Mouse (Mus musculus): ENCODE measurements around the gene Htra3.

The Htra3 gene

DNA sequence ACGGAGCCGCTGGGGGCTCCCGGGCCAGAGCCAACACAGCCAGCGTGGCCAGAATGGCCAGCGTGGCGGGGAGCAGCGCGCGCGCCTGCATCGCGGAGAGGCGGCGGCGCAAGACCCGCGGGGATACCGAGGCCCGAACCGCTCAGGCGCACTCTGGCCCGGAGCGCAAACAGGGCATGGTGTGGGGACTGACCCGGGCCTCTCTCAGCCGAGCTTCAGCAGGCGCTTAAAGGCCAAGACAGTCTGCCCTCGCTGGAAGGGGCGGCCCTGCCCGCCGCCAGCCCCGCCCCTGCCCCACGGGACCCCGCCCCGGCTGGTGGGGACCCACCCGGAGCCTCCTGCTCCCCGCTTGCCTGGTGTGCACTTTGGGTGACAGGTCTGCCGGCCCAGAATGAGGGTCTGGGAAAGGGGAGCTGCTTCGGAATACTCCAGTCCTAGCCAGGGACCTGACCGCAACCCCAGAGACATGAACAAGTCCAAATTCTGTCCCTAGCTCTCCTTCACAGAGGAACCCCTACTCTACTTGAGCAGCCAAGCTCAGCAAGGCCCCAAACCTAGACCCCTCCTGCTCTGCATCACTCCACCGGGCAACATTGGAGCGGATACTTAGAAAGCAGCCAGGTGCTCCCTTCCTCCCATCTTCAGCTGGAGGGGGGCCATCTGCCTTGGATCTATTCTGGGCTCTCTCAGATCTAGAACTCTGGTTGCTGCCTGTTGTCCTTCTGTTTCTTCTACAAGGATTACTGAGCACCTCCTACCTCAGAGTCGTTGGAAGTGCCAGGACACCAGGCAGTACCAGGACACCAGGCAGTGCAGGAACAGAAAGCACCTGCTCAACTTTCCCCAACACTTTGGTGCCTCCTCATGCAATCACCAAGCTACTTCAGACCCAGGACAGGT, at the start of gene Htra3:
Gene Htra3, minus strand, starts transcription at position 527 of the 900 bp plus-strand sequence.
- in situ Hi-C loops (cut with MboI, MseI): no loop called here

DNA sequence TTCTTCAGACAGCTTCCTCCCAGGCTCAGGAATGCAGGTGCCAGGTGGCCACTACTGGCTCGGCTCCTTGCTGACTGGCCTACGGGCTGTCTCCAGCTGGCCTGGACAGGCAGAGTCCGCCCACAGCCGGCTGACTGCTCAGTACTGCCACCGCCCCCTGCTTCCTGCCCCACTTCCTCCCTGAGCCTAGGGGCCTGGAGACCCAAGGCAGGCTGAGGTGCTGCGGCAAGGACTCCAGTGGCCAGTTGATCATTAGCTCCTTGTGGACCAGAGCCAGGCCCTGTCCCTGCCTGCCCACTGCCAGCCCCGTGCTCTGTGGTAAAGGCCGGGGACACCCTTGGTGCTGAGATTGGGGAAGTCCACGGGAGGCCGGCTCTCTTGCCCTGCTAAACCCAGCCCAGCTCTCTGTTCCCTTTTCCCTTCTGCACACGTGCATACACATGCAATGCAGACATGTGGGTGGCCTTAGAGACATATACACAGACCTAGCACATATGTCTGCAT, 49.4 kb upstream of the Htra3 start:
- in situ Hi-C loops (cut with MboI, MseI): no loop called here

DNA sequence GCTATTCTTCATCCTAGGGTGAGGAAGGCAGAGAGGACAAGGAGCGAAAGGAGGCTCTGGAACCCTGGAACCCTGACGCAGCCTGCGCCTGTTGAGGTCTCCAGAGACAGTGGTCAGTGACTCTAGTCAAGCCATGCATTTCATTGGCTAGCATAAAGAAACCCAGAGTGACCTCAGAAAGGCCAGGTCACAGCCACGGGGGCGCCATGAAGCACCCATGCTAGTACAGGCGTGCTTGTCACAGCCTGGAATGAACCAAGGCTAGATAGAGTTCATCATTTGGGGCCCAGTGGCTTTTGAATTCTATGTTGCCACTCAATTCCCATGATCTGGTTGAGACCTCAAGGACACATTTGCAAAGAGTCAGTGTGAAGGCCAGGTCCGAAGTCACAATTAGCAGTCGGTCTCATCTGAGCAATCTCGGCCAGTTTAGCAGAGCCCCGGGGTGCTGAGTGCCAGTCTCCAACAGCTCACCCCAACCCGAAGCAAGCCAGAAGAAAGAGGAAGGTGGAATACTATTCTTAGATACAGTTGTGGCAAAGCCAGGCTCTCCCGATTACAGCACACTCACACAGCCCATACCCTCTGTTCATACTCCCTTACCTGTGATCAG, 48.9 kb upstream of the Htra3 start:
- in situ Hi-C loops (cut with MboI, MseI): no loop called here

DNA sequence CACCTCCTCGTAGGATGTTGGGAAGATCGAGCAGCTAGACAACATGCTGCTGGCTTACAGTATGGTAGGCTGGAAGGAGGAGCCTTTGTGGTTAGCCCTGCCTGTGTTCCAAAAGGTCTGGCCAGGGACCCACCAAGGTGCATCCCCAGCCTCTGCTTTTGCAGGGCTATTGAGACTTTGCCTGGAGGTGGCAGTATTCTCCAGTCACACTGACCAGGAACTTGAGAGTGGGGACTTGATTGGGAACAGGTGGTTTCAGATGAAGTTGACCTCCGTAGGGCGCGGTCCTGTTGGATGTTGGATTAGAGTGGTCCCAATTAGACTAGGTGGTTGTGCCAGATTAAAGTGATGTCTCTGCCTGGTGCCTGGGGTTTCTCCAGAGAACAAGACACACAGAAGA, 47.9 kb upstream of the Htra3 start:
- in situ Hi-C loops (cut with MboI, MseI): no loop called here

DNA sequence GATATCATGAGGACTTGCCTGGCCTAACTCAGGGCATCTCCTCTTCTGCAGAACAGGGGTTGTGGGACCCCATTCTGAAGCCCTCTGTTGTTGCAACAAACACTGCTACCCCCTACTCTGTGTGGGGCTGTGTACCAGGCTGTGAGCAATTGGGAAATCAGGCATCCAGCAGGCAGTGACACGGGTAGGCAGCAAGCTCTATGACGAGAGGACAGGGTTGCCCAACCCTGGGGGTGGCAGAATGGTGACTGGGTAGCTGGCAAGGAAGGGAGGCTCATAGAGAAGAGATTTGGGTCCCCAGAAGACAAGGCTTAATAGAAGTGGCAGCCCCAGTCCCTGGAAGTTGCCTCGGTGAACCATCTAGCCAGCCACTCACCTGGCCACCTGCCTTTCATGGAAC, 46.3 kb upstream of the Htra3 start:
- in situ Hi-C loops (cut with MboI, MseI): no loop called here

DNA sequence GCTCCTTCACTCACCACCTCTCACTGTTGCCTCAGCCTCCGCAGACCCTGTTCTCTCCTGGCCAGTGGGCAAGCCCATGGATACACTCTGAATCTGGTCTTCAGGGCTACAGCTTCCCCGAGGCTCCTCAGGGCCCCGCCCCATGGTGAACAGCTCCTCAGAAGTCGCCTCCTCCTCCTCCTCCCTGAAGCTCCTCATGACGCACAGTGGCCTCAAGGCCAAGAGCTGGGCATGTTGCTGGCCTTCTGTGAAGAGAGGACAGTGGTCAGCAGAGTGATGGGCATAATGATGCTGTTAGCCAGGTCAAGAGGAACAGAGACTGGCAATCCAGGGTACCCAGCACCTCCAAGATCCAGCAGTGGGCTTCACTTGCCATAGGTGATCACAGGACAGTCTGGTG, 44.3 kb upstream of the Htra3 start:
- in situ Hi-C loops (cut with MboI, MseI): no loop called here

DNA sequence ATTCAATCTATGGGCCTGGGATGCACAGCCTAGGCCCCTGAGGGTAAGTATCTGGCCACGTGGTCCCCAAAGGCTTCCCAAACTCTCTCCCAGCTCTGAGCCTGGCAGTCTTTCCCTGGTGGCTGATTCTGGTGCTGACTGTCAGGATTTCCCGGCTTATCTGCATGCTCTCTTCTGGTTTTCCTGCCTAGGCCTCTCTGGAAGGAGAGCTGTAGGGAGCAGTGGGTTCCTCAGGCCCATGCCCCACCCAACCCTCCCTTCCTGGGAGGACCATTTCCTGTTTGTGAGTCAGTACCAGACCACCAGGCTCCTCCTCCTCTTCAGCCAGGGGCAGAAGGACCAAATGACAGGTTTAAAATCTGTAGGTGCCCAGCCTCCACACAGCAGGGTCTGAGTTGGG, 43.1 kb upstream of the Htra3 start:
- in situ Hi-C loops (cut with MboI, MseI): no loop called here

DNA sequence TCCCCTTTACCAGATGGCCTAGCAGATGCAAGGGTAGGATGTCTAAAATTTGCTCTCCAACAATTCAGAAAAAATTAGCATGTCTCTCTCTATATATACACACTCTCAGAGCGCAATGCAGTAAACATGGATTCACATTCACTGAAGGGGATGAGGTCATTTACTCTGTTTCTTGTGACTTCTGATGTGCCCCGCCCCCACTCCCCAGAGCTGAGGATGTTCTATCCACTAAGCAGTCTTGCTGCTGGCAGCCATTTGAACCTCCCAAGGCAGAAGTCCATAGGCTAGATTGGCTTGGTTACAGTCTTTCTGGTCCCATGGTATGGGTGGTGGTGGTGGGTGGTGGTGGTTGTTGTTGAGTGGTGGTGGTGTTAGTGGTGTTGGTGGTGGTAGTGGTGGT, 42.4 kb upstream of the Htra3 start:
- in situ Hi-C loops (cut with MboI, MseI): no loop called here

DNA sequence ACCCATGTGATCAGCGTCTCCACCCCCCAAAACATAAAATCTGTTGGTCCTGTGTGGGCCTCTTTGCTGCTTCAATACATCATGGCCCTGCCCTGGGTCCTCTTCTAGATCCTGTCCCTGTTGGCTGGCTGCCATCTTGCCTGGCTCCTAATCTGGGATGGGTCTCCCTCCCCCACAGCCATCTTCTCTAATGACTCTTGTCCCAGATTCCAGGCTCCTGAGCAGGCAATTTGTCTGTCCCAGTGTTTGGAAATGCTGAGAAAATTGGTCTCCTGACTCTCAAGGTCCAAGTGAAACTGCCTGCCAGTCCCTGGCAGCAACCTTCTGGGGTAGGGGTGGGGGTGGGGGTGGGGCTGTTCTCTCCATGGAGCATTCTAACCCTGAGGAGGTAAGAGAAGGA, 40.3 kb upstream of the Htra3 start:
- in situ Hi-C loops (cut with MboI, MseI): no loop called here

DNA sequence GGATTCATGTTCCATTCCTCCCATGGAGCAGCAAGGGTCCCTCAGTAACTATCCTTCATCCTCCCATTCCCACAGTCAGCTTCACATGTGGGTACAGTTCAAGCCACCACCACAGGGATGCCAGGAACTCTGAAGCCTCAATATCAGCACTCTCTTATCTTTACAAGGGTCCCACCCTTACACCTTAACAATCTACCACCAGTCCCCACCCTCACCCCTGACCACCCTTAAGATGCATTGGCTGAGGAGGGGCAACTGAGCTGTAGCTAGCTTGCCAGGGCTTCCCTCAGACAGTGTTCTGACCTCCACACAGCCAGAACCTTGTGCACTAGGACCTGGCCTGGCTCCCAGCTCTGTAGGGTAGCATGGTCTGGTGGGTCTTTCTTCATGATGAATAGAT, 39.8 kb upstream of the Htra3 start:
- in situ Hi-C loops (cut with MboI, MseI): no loop called here

DNA sequence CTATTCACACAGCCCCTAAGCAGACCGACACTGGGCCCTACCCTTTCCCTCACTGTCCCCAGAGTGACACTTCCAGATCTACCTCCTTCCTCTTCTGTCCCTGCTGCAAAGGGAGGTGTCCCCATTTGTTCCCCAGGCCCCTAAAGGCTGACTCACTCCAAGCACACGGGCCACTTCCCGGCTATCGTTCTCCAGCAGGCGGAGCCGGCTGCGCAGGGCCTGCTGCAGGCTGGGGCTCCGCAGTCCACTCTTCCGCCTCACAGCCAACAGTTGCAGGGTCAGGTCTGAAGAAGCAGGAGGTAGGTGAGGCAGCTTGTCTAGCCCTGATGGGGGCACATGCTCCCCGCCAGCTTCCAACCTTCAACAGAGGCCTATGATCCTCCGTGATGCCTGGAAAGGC, 39.2 kb upstream of the Htra3 start:
- in situ Hi-C loops (cut with MboI, MseI): no loop called here

DNA sequence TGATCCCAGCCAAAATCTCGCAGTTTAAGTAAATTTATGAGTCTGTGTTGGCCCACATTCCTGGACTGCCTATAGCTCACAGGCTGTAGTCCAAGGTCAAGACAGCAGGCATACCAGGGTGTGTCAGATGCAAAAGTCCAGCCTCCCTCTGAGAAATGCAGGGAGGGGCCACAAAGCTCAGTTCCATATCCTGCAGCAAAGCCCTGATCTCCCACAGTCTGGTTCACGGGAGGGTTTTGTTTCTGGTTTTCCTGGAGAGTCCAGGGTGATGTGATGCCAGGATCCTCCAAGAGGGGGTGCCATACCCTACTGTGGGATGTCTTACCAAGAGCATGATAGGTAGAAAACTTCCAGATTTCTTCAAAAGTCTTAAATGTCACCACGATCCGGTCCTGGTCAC, 38.4 kb upstream of the Htra3 start:
- in situ Hi-C loops (cut with MboI, MseI): no loop called here

DNA sequence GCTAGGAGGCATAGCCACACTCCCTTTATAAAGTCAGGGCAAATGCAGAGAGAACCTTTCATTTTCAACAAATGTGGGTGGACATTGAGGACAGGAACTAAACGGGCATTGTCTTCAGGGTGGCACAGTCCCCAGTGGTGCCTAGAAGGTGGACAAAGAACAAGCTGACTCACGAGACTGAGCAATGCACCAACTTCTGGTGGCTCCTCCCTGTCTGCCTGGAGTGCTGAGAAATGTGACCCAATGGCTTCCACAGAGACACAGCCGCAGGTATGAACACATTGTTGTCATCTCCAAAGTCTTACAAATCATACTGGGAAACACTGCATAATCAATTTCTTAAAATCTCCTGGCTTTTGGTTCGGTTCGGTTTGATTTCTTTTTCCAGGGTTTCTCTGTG, 37.9 kb upstream of the Htra3 start:
- in situ Hi-C loops (cut with MboI, MseI): no loop called here

DNA sequence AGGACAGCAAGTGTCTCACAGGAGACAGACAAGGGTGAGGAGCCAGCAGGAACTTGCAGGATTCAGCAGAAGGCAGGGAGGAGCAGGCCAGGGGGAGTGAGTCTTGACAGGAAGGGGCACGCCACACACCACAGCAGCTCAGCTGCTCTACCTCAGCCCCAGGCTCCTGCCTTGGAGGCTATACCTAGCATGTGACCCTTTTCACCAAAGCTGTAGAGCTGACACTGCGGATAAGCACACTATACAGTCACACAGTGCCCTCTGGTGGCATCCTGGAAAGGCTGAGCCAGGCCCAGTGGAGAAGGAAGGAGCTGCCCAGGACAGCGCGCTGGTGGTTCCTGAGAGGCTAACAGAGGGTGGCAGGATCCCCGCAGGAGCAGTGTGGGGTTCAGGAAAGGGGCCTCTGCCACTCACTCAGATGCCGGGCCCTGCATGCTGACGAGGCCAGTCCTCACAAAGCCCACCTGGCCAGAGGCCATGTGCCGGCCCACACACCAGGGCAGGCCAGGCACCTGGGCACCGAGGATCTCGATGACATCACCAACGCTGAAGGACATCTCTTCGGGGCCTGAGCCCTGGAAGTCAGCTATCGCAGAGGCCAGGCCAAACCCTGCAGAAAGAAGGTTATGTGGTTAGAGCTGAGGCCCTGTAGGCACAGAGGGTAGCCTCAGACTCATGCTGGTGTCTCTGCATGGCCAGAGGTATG, 34.2 kb upstream of the Htra3 start:
- in situ Hi-C loops (cut with MboI, MseI): loop anchor here (5.0 kb wide), 1 partner anchor 107 kb away; no protein-coding TSS in a partner anchor

DNA sequence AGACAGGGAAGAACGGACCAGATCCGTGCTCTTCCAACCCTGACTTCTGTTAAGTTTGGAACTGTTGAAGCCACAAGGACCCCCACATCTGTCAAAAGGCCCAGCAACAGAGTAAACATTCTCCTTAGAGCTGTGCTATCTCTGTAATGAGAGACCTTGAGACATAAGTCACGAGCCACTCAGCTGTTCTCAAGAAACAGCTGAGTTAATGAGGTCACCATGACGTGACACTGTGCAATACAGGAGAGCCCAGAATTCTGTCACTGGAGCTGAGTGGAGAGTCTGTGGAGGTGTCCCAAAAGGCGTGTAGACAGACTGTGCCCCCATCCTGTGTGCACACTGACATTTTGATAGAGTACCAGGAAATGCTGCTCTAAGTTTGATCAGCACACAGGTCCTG, 32.9 kb upstream of the Htra3 start:
- in situ Hi-C loops (cut with MboI, MseI): loop anchor here (5.0 kb wide), 1 partner anchor 105 kb away; no protein-coding TSS in a partner anchor

DNA sequence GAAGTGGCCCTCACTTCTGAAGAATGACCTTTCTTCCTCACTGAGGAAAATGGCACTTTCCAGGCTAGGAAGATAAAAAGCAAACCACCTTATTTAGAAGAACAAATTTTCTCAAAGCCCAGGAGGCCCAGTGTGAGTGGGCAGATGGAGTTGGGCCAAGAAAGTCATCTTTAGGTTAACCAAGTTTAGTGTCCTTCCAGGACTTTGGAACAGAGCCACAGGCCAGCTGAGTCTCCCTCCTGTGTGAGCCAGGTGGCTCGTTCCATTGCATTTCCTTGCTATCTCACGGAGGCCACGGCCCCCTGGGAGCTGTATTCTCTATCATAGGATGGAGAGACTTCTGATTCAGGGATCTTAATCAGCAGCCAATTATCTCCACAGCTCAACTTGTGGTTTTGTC, 31.3 kb upstream of the Htra3 start:
- in situ Hi-C loops (cut with MboI, MseI): loop anchor here (5.0 kb wide), 1 partner anchor 104 kb away; no protein-coding TSS in a partner anchor

DNA sequence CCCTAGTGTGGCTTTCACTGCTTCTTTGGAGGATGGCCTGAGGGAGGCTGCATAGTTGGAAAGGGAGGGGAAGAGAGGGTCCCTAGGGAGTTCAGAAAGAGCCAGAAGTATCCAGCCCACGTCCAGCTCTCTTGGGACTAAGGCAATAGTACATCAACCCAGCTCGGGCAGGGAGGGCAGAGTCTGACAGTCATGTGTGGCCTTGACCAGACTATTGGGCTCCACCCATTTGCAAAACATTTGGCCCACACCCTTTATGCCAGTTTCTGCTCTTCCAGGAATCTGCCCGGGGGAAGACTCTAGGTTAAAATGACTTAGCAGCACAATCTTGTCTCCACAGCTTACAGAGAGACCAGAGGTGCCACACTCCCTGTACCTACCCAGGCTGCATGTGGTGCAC, 30.9 kb upstream of the Htra3 start:
- in situ Hi-C loops (cut with MboI, MseI): loop anchor here (5.0 kb wide), 1 partner anchor 103 kb away; no protein-coding TSS in a partner anchor

DNA sequence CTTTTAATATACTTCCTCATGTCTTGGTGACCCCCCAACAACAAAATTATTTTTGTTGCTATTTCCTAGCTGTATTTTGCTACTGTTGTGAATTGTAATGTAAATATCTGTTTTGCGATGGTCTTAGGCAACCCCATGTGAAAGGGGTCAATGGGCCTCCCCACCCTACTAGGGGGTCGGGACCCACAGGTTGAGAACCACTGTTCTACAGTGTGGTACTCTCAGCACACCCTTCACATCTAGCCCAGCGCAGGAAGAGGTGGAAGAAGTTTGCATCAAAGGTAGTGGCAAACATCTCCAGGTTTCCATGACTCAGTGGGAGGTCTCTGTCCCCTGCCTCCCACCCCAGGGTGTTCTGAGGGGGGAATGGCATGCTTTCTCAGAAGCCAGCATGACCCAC, 25.8 kb upstream of the Htra3 start:
- in situ Hi-C loops (cut with MboI, MseI): no loop called here

DNA sequence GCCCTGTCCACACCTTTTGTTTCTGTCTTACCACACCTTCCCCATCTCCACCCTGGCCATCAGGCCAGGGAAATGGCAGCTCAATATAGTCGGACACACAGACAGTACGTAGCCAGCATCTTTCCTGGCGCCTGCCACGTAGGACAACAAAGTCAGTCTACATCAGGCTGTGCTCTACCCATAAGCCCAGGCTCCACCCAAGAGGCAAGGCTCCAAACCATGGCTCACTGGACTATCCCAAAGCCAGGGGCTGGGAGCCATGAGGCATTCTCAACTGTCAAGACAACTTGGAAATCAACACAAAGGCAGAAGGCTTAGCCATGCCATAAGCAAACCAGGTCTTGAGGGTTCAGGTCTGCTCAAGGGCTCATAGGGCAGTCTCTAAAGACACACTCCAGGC, 24.2 kb upstream of the Htra3 start:
- in situ Hi-C loops (cut with MboI, MseI): no loop called here

DNA sequence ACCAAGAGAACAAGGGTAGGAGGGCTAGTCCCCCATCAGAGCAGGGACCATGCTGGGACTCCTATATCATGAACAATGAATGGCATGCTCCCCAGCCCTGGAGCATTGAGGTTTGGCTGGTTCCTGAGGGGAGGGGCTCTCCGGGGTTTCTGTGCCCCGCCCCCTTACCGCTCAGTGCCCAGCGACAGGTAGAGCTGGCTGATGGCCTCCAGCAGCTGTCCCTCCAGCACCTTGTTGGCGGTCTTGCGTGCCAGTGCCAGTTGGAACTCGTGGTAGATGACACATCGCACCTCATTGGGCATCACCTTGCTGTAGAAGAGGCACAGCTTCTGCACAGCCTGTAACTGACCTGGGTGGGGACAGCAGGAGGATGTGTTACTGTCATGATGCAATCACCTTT, 23.6 kb upstream of the Htra3 start:
- in situ Hi-C loops (cut with MboI, MseI): no loop called here

DNA sequence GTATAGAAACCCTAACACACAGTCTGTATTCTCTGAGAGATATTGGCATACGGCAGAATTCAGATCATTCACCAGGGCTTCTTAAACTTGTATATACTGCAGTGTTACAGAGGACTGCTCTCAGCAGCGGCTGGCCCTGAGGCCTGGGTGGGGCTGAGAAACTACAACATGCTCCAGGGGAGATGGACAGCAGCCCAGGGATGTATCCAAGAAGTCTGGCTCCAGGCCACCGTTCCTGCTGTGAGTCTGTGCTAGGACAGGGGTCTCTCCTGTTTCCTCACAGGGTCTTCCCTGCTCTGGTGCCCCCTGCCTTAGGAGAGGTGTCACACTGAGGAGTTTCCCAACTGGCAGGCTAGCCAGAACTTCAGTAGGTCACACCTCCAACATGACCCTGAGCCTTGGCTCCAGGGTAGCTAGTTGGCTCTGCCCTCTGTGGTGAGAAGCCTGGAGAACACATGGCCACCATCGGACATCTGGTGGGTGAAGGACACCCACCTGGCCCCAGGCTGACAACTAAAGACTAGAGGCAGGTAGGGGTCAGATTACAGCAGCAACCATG, 23.1 kb upstream of the Htra3 start:
- in situ Hi-C loops (cut with MboI, MseI): no loop called here

DNA sequence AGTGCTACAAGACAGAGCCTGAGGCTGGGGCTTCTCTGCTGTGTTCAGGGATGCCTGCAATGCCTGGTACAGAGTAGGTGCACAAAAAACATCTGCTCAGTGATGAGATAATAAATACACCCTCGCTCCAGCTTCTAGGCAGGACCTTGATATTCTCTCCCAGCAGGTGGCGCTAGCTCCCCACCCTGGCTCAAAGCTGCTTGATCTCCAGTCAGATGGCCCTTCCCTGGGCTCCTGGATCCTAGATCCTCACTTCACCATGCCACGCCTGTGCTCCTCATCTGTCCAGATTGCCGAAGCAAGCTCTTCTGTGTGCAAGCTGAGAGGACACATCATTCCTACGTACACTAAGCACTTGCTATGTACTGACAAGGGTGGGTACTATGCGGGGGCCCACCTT, 21.5 kb upstream of the Htra3 start:
- in situ Hi-C loops (cut with MboI, MseI): no loop called here
